Mouse (Mus musculus): ENCODE data around the gene Arhgef17.
"Not testable (repeated sequence)": the region's sequence is repeated elsewhere in the genome, so short reads cannot be mapped to it uniquely, and the experiment has no call there.

The Arhgef17 gene

GRCm38 (mm10) chr7:100848744-100849143 lies 83.2 kb downstream of the Arhgef17 start:
- DNase-seq (ENCODE audit: low read depth, low spot score) = peak; percentile 61

DNA sequence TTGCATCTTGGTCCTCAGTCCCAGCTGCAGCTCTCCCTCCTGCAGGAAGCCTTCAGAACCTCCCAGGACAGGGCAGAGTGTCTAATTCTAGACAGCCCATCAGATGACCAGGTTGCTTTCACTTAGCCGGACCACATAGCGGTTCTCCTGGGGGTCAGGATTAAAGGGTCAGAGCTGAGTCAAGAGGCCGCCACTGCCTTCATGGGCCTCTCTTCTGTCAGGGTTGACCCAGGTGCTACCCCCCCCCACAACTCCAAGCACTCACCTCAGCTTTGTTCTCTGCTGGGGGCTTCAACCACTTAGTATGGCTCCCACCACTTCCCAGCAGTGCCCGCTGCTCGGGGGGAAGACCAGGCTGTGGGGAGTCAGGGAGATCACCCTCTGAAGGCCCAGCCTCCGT lies 84.8 kb downstream of the Arhgef17 start:
- DNase-seq (ENCODE audit: low read depth, low spot score) = no peak

GRCm38 (mm10) chr7:100846033-100846432 lies 85.9 kb downstream of the Arhgef17 start:
- DNase-seq (ENCODE audit: low read depth, low spot score) = not testable (repeated sequence)

GRCm38 (mm10) chr7:100845412-100845811 lies 86.5 kb downstream of the Arhgef17 start:
- peak; percentile 42 for DNase-seq (ENCODE audit: low read depth, low spot score)

- no peak for DNase-seq (ENCODE audit: low read depth, low spot score)
These were observed 86.9 kb downstream of the Arhgef17 start for GRCm38 (mm10) chr7:100845026-100845400.

- no peak for DNase-seq (ENCODE audit: low read depth, low spot score)
These were observed 87.4 kb downstream of the Arhgef17 start for GRCm38 (mm10) chr7:100844385-100845025.

GRCm38 (mm10) chr7:100843866-100844265 lies 88.0 kb downstream of the Arhgef17 start:
- DNase-seq (ENCODE audit: low read depth, low spot score) = no peak

DNA sequence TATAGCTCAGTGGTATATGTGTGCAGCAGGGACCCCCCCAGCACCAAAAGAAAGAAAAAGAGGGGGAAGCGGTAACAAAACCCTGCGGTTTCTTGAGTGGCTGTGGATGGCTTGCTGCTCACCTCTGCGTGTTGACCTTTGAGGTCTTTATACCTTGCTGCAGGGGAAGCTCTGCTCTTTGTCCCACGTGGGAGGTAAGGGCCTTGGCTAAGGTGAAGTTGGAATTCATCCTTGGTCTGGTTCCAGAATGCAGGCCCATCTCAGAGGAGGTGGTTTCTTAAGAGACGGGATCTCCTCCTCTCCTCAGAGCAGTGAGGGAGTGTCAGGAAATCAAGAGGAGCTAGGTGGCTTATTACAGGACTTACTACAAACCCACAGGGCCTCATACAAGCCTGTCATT lies 89.7 kb downstream of the Arhgef17 start:
- no peak for DNase-seq (ENCODE audit: low read depth, low spot score)

- DNase-seq (ENCODE audit: low read depth, low spot score) = no peak
These were observed 90.3 kb downstream of the Arhgef17 start for GRCm38 (mm10) chr7:100841608-100842007.

GRCm38 (mm10) chr7:100840906-100841305 lies 91.0 kb downstream of the Arhgef17 start:
- no peak for DNase-seq (ENCODE audit: low read depth, low spot score)

DNA sequence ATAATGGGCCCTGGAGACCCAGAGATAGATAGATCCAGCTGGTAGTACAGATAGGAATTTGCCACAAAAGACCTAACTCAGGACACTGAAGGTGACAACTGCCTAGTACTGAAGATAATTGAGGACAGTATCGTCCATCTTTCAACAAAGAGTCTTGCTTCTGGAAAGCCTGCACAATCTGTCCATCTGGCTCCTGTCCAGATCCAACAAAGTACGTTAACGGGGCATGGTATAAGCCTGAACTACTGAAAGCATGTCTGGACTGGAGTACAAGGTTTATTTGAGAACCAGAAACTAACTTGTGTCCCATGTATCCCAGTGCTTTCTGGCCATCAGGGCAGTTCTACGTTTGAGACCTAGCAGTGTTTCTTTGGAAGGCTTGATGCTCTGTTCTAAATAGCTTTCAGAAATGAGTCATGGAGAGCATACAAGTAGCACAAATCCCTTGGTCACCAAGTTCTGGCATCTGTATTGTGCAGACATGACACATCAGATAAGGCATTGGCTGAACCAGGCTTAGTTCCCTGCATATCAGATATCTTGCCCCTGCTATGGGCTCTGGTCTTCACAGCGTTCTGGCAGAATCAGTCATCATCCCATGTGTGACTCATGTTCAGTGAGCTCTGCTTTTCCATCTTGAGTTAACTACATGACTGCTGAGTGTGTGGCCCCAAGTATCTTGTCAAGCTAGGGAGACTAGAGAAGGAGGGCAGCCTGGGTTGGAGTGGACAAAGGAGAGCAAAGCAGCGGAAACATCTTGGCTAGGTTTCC lies 92.1 kb downstream of the Arhgef17 start:
- no peak for DNase-seq (ENCODE audit: low read depth, low spot score)

- DNase-seq (ENCODE audit: low read depth, low spot score) = no peak
These were observed 94.2 kb downstream of the Arhgef17 start for GRCm38 (mm10) chr7:100837701-100838100.

- no peak for DNase-seq (ENCODE audit: low read depth, low spot score)
These were observed 95.2 kb downstream of the Arhgef17 start for GRCm38 (mm10) chr7:100836657-100837056.

DNA sequence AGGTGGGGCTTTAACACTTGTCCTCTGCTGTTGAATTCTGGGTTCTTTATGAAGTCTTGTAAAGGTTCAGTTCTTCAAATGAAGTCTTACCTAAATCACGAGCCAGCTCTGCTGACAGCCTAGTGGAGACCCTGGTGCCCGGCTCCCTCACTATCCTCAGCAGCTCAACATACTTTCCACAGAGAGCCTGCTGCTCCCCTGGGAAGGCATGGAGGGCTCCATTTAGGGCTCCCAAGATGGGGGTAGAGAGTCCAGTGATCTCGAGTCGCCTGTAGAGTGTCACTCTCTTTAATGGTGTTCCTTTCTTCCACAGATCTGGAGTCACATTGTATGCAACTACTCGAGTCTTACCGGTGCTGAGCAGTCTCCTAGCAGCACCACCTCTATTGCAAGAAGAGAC lies 96.2 kb downstream of the Arhgef17 start:
- no peak for DNase-seq (ENCODE audit: low read depth, low spot score)

DNA sequence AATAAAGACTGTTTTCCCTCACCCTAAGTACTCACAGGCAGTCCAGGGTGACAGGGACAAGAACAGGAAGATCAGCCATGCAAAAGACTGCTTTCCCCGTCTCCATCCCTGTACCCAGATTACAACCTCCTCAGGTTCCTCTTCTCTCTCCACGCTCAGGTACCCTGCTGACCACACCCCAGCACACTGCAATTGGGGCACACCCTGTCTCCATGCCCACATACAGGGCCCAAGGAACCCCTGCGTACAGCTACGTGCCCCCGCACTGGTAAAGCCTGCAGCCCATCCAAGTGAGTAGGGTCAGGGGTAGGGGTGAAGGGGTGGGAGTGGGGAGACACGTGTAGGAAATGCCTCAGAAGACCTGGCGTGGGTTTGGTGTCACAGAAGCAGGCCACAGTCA lies 96.7 kb downstream of the Arhgef17 start:
- DNase-seq (ENCODE audit: low read depth, low spot score) = no peak

DNA sequence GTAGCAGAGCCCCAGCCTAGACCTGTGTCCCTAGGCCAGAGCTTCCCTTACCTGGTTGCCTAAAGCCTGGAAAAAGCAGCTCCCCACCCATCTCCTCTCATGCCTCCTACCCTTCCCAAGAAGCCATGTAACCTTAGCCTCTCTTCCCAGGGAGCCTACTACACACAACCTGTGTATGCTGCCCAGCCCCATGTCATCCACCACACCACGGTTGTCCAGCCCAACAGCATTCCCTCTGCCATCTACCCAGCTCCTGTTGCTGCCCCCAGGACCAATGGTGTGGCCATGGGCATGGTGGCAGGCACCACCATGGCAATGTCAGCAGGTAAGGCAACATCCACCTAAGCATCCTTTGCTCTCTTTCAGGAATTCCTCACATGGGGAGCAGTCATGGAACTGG lies 98.0 kb downstream of the Arhgef17 start:
- no peak for DNase-seq (ENCODE audit: low read depth, low spot score)

GRCm38 (mm10) chr7:100828549-100828948 lies 103.4 kb downstream of the Arhgef17 start:
- DNase-seq (ENCODE audit: low read depth, low spot score) = no peak

DNA sequence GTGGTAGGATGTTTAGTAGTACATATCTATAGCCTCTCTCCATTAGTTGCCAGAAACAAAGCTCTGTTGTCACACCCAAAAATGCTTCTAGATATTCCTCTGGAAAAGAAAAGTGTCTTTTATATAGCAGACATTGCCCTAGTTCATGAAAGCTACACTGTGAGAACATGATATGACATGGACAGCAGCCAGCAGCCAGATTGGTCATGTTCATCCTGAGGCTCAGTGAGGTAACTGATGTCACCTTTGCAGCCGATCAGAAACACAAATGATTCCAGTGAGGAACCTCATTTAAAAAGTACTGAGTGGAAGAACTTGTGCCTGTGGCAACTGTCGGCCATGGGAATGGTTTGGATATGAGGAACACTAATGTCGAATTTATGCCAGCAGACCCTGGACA lies 107.2 kb downstream of the Arhgef17 start:
- no peak for DNase-seq (ENCODE audit: low read depth, low spot score)
